Mouse (Mus musculus): Measurements from ENCODE around the gene Olfr1427.
"Not testable (repeated sequence)": the region's sequence is repeated elsewhere in the genome, so short reads cannot be mapped to it uniquely, and the experiment has no call there.

Olfr1427 gene

DNA sequence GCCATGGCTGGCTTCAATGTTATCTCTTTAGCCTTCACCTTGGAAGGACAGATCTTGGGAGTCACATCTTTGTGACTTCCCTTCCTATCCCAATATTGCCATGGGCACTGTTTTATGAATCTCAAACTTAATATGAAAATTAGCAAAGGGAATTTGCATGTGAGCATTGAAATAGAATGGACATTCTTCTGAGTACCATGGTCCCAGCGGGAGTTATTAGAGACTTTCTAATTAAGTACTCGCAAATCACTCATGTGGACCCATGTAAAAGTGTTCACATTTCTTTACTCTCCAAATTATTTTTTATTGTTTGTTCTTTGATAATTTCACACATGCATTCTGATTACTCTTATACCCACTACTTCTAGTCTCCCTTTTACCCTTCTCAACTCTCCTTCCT lies at the start of gene Olfr1427:
TSS of gene Olfr1427 (minus strand) at position 101 of the 400 bp plus-strand sequence.
- DNase-seq: no peak

DNA sequence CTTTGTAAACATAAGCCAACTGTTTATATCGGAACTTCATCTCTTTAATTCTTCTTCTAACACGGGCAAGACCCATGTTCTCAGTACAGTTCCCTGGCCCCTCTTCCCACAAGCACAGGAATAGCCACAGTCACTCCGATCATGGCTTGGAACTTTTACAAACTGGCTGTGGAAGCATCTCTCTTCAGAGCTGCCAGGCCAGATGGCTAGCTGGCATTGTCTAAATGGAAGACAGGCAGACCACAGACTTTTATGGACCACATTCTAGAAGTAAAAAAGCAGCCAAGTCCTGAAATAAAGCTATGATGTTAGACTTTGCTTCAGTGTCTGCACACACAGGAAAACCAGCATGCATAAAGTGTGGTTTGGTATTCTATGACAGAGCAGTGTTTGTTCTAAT lies 42.3 kb upstream of the Olfr1427 start:
- DNase-seq: no peak

DNA sequence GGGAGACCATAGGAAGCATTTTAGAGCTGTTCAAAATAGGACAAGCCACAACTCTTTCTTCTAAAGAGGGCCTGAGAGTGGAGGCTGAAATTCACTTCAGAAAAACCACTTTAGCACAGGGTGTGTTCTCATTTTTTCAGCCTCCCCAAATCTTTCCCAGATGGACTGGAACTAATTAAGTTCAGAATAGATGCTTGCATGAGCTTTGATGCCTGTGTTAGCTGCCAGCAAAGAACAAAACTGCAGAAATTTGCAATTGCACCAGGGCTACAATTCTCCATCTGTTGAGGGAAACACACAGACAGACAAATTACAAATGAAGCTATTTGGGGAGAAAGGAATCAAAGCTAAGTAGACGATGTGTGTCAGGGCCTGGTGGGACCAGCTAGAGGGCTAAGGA lies 40.2 kb upstream of the Olfr1427 start:
- DNase-seq: no peak

DNA sequence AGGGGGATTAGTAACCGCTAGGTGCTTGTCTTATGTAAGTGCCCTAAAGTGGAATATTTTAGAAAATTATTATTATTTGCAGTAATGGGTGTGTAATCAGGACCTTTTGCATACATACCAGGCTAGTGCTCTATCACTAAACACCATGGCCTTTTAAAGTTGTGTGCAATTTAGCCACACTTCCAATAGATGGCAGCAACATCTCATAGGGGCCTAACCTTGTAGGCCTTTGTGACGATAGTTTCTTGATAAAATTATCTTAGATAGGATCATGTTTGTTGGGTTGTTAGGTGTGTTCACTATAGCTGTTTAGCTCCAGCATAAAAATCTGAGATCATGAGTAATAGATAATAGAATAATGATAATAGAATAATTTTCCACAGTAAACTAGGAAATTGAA lies 31.2 kb upstream of the Olfr1427 start:
- DNase-seq: peak; percentile 6 to 40

DNA sequence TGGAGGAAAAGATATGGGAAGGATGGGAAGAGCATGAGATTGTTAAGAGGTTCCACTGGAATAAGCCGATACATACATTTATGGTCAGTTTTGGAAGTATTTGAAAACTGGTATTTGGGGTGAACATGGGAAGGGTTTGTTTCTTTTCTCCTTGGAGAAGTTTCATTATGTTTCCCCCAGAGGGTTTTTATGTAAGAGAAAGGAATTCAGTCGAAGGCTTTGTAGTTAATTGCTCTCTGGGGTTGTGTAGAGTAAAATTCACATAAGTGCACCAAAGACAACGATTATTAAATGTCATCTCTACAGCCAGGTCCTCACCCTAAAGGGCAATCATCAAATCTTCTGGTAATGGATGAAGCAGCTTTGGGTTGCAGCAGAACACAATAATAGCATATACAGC lies 20.0 kb upstream of the Olfr1427 start, which contains the start of gene Olfr76:
TSS of gene Olfr76 (minus strand) at position 101 of the 400 bp plus-strand sequence.
- DNase-seq: no peak

DNA sequence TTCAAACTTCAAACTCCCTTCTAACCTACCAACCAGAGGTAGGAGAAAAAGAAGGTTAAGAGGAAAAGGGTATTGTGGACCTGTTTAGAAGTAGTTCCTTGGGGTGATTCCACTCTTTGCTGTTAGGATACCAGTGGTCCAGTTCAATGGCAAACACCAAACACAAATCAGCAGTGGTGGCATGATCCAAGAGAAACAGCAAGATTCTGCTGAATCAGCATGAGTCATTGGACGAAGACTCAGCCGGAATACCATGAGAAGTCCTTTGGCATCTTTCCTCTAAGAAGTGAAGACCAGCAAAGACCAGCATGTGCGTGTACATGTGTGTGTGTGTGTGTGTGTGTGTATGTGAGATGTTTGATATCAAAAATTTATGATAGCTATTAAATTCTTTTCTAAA lies 13.3 kb upstream of the Olfr1427 start:
- no peak for DNase-seq

DNA sequence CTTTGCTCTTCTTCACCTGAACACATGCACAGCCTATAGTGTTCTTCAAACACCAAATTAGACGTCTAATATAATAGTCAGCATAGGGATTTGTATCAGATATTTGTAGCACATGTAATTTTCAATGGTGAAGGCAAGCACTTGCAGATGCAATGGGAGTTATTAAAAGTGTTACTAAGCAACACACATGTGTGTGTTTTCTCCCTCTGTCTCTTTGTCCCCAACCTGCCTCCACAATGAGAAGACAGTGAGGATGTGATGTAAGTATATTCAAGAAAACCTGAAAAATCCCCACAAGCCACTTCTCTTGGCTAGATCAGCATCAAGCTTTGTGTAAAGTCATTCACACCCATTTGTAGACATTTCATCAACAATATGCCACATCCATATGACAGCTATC lies 12.7 kb upstream of the Olfr1427 start, which contains the start of gene Olfr1428:
TSS of gene Olfr1428 (minus strand) at position 101 of the 400 bp plus-strand sequence.
- DNase-seq: no peak

DNA sequence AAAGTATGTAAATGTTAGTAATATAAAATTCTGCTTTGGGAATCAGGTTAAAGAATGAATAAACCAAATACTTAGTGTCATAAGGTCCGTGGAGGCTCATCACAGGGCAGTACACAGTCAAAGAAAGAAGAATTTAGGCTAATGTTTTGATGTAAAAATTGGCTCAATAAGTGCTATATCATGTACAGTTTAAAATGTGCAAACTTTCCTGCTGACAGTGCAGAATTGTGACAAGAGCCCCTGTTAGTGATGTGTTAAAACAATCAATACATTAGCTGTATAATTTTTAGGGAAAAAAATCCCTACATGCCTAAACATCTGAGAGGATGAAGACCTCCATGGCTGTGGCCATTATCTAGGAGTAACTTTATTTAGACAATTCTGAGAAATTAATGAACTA lies 10.7 kb upstream of the Olfr1427 start:
- DNase-seq: no peak

DNA sequence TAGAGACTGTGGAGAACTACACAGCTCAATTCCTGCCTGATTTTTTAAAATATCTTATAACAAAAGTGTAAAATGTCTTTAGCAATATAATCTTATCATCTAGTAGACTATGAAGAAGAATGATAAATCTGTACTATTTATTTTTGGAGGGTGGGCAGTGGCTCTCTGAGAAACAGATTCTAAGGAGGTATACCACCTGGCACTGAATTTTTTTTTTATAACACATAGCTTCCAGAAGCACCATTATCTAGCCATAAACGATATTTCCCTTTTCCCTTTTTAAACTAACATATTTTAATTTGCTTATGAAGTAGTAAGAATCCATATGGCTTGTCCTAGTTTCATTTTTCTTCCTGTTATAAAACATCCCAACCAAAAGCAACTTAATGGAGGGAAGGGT lies 1.4 kb upstream of the Olfr1427 start:
- no peak for DNase-seq

DNA sequence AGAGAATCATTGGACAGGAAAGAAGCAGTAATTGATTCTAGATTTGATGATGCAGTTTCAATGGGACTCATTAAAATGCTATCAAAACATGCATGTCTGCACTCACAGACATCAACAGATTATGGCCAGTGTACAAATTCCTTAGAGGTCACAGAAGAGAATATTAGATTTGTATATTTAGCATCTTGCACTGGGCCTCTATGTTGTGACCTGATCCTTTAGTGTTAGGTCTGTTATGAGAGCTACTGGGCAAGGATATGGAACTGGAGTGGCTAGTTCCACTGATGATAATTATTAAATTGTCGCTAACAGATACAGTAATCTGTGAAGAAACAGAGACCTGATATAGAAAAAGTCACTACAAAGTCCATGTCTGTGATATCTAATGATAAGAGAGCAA lies 11.2 kb downstream of the Olfr1427 start, which contains the start of gene Olfr1426:
TSS of gene Olfr1426 (minus strand) at position 101 of the 400 bp plus-strand sequence.
- no peak for DNase-seq

DNA sequence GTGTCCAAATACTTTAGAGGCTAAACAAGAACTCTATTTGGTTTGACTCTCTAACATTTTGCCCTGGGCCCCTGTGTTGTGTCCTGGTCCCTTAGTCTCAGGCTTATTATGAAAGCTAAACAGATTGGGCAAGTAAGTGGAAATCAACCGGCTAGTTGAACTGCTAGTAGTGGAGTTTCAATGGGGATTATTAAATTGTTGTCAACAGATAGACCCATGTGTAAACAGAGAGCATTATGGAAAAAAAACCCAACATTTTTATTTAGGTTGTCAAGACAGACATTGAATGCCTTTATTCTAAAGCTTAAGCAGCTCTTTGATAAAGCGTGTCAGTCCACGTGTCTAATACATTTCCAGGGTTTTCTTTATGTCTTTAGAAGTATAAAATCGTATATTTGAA lies 25.5 kb downstream of the Olfr1427 start, which contains the start of gene Olfr1425:
TSS of gene Olfr1425 (minus strand) at position 101 of the 400 bp plus-strand sequence.
- DNase-seq: not testable (repeated sequence)

DNA sequence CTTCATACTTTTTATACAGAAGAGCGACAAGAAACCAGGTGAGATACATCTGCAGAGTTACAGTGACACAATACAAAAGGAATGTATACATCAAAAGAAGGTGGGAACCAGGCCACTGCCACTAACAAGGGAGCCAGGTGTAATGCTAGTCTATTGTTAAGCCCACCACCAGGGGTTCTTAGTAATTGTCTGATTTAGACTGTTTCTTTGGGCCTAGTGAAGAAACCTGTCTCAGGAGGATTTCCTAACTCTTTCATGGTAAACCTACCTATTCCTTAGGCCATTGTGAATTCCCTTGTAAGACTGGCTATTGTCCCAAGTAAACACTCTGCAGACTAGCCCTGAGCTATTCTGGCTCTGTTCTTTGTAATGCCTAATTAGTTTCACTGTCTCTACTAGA lies 33.6 kb downstream of the Olfr1427 start:
- not testable (repeated sequence) for DNase-seq

DNA sequence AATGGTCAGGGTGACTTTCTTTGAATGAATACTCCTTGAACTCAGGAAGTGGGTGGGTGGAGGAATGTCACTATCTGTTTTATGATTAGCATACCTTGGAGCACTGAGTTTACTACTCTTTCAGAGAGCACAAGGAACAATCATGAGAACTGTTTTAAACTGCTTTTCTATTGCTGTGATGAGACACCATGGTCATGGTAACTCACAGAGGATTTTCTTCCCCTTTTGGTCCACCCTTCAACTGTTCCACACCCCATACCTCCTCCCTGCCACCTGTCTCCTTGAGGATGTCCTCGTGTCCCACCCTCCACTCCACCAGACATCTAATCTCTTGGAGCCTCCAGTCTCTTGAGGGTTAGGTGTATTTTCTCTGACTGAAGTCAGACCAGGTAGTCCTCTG lies 35.3 kb downstream of the Olfr1427 start:
- not testable (repeated sequence) for DNase-seq

DNA sequence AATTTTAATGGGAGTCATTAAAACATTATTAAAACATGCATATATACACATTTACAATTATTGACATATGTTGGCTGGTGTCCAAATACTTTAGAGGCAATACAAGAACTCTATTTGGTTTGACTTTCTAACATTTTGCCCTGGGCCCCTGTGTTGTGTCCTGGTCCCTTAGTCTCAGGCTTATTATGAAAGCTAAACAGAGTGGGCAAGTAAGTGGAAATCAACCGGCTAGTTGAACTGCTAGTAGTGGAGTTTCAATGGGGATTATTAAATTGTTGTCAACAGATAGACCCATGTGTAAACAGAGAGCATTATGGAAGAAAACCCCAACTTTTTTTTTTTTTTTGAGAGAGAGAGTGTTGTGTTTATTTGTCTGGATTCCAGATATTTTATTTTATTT lies 40.6 kb downstream of the Olfr1427 start, which contains the start of gene Olfr1424:
TSS of gene Olfr1424 (minus strand) at position 101 of the 400 bp plus-strand sequence.
- DNase-seq: not testable (repeated sequence)

All from kidney, postnatal 36 days (tissue).